Comparison of ENCODE assay signal across 7 mouse cellular contexts in genomic region chr9:44067241-44067959, GRCm38 (mm10). TPM values are rescaled to one million over a fixed set of nuclear protein-coding genes. Genes with fewer than 3 reads are reported as not detected.
DNase-seq lines count a peak whose midpoint lies in the region; ATAC-seq and TF ChIP-seq lines count a peak whose summit lies in the region.

No protein-coding gene starts in this region.

- H3K9ac ChIP-seq in lung, postnatal 0 days (replicated peaks; ENCODE audit: low read depth): peak overlapping the region; percentile 26; the same call in 1 of the 2 replicates
- peak overlapping the region; percentile 50 for H3K9ac ChIP-seq in hindbrain, embryonic 14.5 days
- H3K9ac ChIP-seq in midbrain, embryonic 16.5 days (ENCODE audit: low read depth, low read length): peak overlapping the region; percentile 65

- ATAC-seq in lung, postnatal 0 days: no peak; the same call in 1 of the 2 replicates
- no peak; the same call in 1 of the 2 replicates for ATAC-seq in hindbrain, embryonic 14.5 days (ENCODE audit: low FRiP score)
- peak; percentile 61 for ATAC-seq in midbrain, embryonic 16.5 days
- no peak for ATAC-seq in monocyte, adult 5-6 weeks (replicated peaks; ENCODE audit: insufficient number of reproducible peaks, low FRiP score, low TSS enrichment, poor library complexity, severe bottlenecking)

- DNase-seq in lung, postnatal 0 days (ENCODE audit: low spot score): no peak
- DNase-seq in lung, postnatal 25 days (ENCODE audit: low spot score): no peak
- no peak for DNase-seq in embryonic facial prominence, embryonic 10.5 days (ENCODE audit: low spot score)
- DNase-seq in hindbrain, embryonic 14.5 days (ENCODE audit: low spot score): no peak
- no peak for DNase-seq in gastrocnemius, adult 8-10 months (ENCODE audit: low spot score in 2 of 2)

- 6% methylated on average over 15 of the region's 15 CpGs for WGBS in lung, postnatal 0 days
- 7% methylated on average over 15 of the region's 15 CpGs for WGBS in embryonic facial prominence, embryonic 10.5 days
- 7% methylated on average over 15 of the region's 15 CpGs for WGBS in hindbrain, embryonic 14.5 days
- 9% methylated on average over 15 of the region's 15 CpGs for WGBS in midbrain, embryonic 16.5 days

- no peaks in the 10 kb centered on the region for H3K36me3 ChIP-seq in lung, postnatal 0 days (ENCODE audit: insufficient read depth, low read length)
- no peaks in the 10 kb centered on the region for H3K36me3 ChIP-seq in embryonic facial prominence, embryonic 10.5 days (replicated peaks)
- no peaks in the 10 kb centered on the region for H3K36me3 ChIP-seq in hindbrain, embryonic 14.5 days (replicated peaks; ENCODE audit: control insufficient read depth, insufficient read depth)
- no peaks in the 10 kb centered on the region for H3K36me3 ChIP-seq in midbrain, embryonic 16.5 days (ENCODE audit: control insufficient read depth, insufficient read depth, low read length)

- no peak for TF ChIP-seq EP300 in lung, postnatal 0 days (IDR thresholded peaks at IDR 0.05)

- no peak overlapping the region for H3K27ac ChIP-seq in lung, postnatal 0 days (ENCODE audit: low read length)
- peak overlapping the region; percentile 63; the same call in 1 of the 2 replicates for H3K27ac ChIP-seq in embryonic facial prominence, embryonic 10.5 days (replicated peaks)
- no peak overlapping the region for H3K27ac ChIP-seq in hindbrain, embryonic 14.5 days
- no peak overlapping the region for H3K27ac ChIP-seq in midbrain, embryonic 16.5 days (ENCODE audit: low read length)

- H3K4me3 ChIP-seq in lung, postnatal 0 days (ENCODE audit: low read depth, low read length): peak overlapping the region; percentile 40
- peak overlapping the region; percentile 65 for H3K4me3 ChIP-seq in embryonic facial prominence, embryonic 10.5 days
- peak overlapping the region; percentile 46 for H3K4me3 ChIP-seq in hindbrain, embryonic 14.5 days (replicated peaks; ENCODE audit: low read length)
- peak overlapping the region; percentile 56 for H3K4me3 ChIP-seq in midbrain, embryonic 16.5 days (ENCODE audit: low read depth, low read length)

- TF ChIP-seq CTCF in lung, postnatal 0 days (IDR thresholded peaks at IDR 0.05): no peak

- H3K27me3 ChIP-seq in lung, postnatal 0 days (replicated peaks; ENCODE audit: insufficient read depth, low read length): no peaks in the 10 kb centered on the region; the same call in 1 of the 2 replicates
- peaks cover 9% of the 10 kb centered on the region; the same call in 1 of the 2 replicates for H3K27me3 ChIP-seq in embryonic facial prominence, embryonic 10.5 days (replicated peaks; ENCODE audit: low read depth, poor library complexity, severe bottlenecking)
- no peaks in the 10 kb centered on the region for H3K27me3 ChIP-seq in hindbrain, embryonic 14.5 days (ENCODE audit: control insufficient read depth, insufficient read depth, low read length)
- H3K27me3 ChIP-seq in midbrain, embryonic 16.5 days (ENCODE audit: control insufficient read depth, insufficient read depth, low read depth, low read length): no peaks in the 10 kb centered on the region

- no peaks in the 10 kb centered on the region for H3K9me3 ChIP-seq in lung, postnatal 0 days (ENCODE audit: low read length)
- no peaks in the 10 kb centered on the region for H3K9me3 ChIP-seq in embryonic facial prominence, embryonic 10.5 days
- no peaks in the 10 kb centered on the region for H3K9me3 ChIP-seq in hindbrain, embryonic 14.5 days (ENCODE audit: control insufficient read depth, low read length)
- no peaks in the 10 kb centered on the region for H3K9me3 ChIP-seq in midbrain, embryonic 16.5 days (replicated peaks; ENCODE audit: control insufficient read depth, low read length, poor library complexity, severe bottlenecking)

- H3K4me1 ChIP-seq in lung, postnatal 0 days (ENCODE audit: insufficient read depth, low read depth, low read length): peaks cover 3% of the 10 kb centered on the region; the same call in 1 of the 2 replicates
- peaks cover 52% of the 10 kb centered on the region for H3K4me1 ChIP-seq in embryonic facial prominence, embryonic 10.5 days
- peaks cover 23% of the 10 kb centered on the region for H3K4me1 ChIP-seq in hindbrain, embryonic 14.5 days (replicated peaks; ENCODE audit: control insufficient read depth, insufficient read depth, low read length)
- peaks cover 5% of the 10 kb centered on the region for H3K4me1 ChIP-seq in midbrain, embryonic 16.5 days (ENCODE audit: control insufficient read depth, insufficient read depth, low read length)

- H3K4me2 ChIP-seq in lung, postnatal 0 days (replicated peaks; ENCODE audit: low read depth, low read length): peak overlapping the region; percentile 76
- H3K4me2 ChIP-seq in hindbrain, embryonic 14.5 days (replicated peaks): peak overlapping the region; percentile 77
- peak overlapping the region; percentile 87 for H3K4me2 ChIP-seq in midbrain, embryonic 16.5 days (ENCODE audit: low read length)

RNA-seq across cellular contexts. Expression of gene Usp2, which starts 0.6 kb away (rescaled TPM):
- 11.0 TPM in 2 replicates for polyA plus RNA-seq in lung, postnatal 0 days (2015; fragmentation: Nextera tagmentation; extraction: Ambion mirVana)
- 10.7 and 12.0 TPM in 2 replicates for polyA plus RNA-seq in embryonic facial prominence, embryonic 10.5 days (2016; fragmentation: Nextera tagmentation; extraction: Ambion mirVana)
- polyA plus RNA-seq in hindbrain, embryonic 14.5 days (2014; fragmentation: Nextera tagmentation; extraction: Ambion mirVana): 8.4 and 11.6 TPM in 2 replicates
- 6.7 and 9.7 TPM in 2 replicates for polyA plus RNA-seq in midbrain, embryonic 16.5 days (2015; fragmentation: Nextera tagmentation; extraction: Ambion mirVana)
- total RNA-seq in monocyte, adult 5-6 weeks (2017): 2.1 to 8.6 TPM (median 5.6 TPM) in 3 replicates
- total RNA-seq in gastrocnemius, adult 8-10 months (2022): 100 to 1,000 TPM; 222 to 251 (median 237) TPM

RNA-seq across cellular contexts. Expression of gene Thy1, which starts 24.2 kb away (rescaled TPM):
- polyA plus RNA-seq in lung, postnatal 0 days (2015; fragmentation: Nextera tagmentation; extraction: Ambion mirVana): 2.9 and 5.0 TPM in 2 replicates
- 0.39 and 0.41 TPM in 2 replicates for polyA plus RNA-seq in embryonic facial prominence, embryonic 10.5 days (2016; fragmentation: Nextera tagmentation; extraction: Ambion mirVana)
- polyA plus RNA-seq in hindbrain, embryonic 14.5 days (2014; fragmentation: Nextera tagmentation; extraction: Ambion mirVana): 6.2 and 9.6 TPM in 2 replicates
- 2.9 and 6.4 TPM in 2 replicates for polyA plus RNA-seq in midbrain, embryonic 16.5 days (2015; fragmentation: Nextera tagmentation; extraction: Ambion mirVana)
- total RNA-seq in monocyte, adult 5-6 weeks (2017): 14.7 to 67.2 TPM (median 34.3 TPM) in 3 replicates
- 1 to 10 TPM; 4.3 to 7.6 (median 5.8) TPM for total RNA-seq in gastrocnemius, adult 8-10 months (2022)

RNA-seq across cellular contexts. Expression of gene Mfrp, which starts 34.1 kb away (rescaled TPM):
- 0.08 TPM in 1 of 2 replicates, not detected in the other for polyA plus RNA-seq in lung, postnatal 0 days (2015; fragmentation: Nextera tagmentation; extraction: Ambion mirVana)
- 0.09 and 0.12 TPM in 2 replicates for polyA plus RNA-seq in embryonic facial prominence, embryonic 10.5 days (2016; fragmentation: Nextera tagmentation; extraction: Ambion mirVana)
- polyA plus RNA-seq in hindbrain, embryonic 14.5 days (2014; fragmentation: Nextera tagmentation; extraction: Ambion mirVana): 0.31 and 0.41 TPM in 2 replicates
- polyA plus RNA-seq in midbrain, embryonic 16.5 days (2015; fragmentation: Nextera tagmentation; extraction: Ambion mirVana): 0.15 and 0.16 TPM in 2 replicates
- not detected in 3 replicates for total RNA-seq in monocyte, adult 5-6 weeks (2017)
- not detected for total RNA-seq in gastrocnemius, adult 8-10 months (2022)

RNA-seq across cellular contexts. Expression of gene C1qtnf5, which starts 39.6 kb away (rescaled TPM):
- 9.8 and 10.3 TPM in 2 replicates for polyA plus RNA-seq in lung, postnatal 0 days (2015; fragmentation: Nextera tagmentation; extraction: Ambion mirVana)
- 0.27 and 0.75 TPM in 2 replicates for polyA plus RNA-seq in embryonic facial prominence, embryonic 10.5 days (2016; fragmentation: Nextera tagmentation; extraction: Ambion mirVana)
- polyA plus RNA-seq in hindbrain, embryonic 14.5 days (2014; fragmentation: Nextera tagmentation; extraction: Ambion mirVana): 7.0 and 8.0 TPM in 2 replicates
- polyA plus RNA-seq in midbrain, embryonic 16.5 days (2015; fragmentation: Nextera tagmentation; extraction: Ambion mirVana): 4.6 and 5.5 TPM in 2 replicates
- not detected in 3 replicates for total RNA-seq in monocyte, adult 5-6 weeks (2017)
- 1 to 10 TPM; 1.6 to 4.2 (median 3.0) TPM for total RNA-seq in gastrocnemius, adult 8-10 months (2022)

RNA-seq across cellular contexts. Expression of gene Gm49380, which starts 45.9 kb away (rescaled TPM):
- 0.29 and 0.30 TPM in 2 replicates for polyA plus RNA-seq in lung, postnatal 0 days (2015; fragmentation: Nextera tagmentation; extraction: Ambion mirVana)
- 0.31 and 0.49 TPM in 2 replicates for polyA plus RNA-seq in embryonic facial prominence, embryonic 10.5 days (2016; fragmentation: Nextera tagmentation; extraction: Ambion mirVana)
- polyA plus RNA-seq in hindbrain, embryonic 14.5 days (2014; fragmentation: Nextera tagmentation; extraction: Ambion mirVana): 0.35 TPM in 1 of 2 replicates, not detected in the other
- 0.10 and 0.15 TPM in 2 replicates for polyA plus RNA-seq in midbrain, embryonic 16.5 days (2015; fragmentation: Nextera tagmentation; extraction: Ambion mirVana)
- total RNA-seq in monocyte, adult 5-6 weeks (2017): not detected in 3 replicates
- total RNA-seq in gastrocnemius, adult 8-10 months (2022): under 1 TPM; 0.31 to 0.60 (median 0.38) TPM
